Mouse (Mus musculus) stomach, adult 2 months (tissue): ENCODE results near the gene Wasl. TPM values are rescaled to one million over a fixed set of nuclear protein-coding genes. Genes with fewer than 3 reads are reported as not detected.

Experiments
- polyA plus RNA-seq: library from polyadenylated mRNA; depleted of rRNA; stranded (reverse); fragments of >200 nt; gene quantifications from 2 replicates; pipeline ENCODE4 v1.2.3, GENCODE M21; 2012; rRNA removed

Gene Wasl
- polyA plus RNA-seq = 65.9 and 107 TPM in 2 replicates

DNA sequence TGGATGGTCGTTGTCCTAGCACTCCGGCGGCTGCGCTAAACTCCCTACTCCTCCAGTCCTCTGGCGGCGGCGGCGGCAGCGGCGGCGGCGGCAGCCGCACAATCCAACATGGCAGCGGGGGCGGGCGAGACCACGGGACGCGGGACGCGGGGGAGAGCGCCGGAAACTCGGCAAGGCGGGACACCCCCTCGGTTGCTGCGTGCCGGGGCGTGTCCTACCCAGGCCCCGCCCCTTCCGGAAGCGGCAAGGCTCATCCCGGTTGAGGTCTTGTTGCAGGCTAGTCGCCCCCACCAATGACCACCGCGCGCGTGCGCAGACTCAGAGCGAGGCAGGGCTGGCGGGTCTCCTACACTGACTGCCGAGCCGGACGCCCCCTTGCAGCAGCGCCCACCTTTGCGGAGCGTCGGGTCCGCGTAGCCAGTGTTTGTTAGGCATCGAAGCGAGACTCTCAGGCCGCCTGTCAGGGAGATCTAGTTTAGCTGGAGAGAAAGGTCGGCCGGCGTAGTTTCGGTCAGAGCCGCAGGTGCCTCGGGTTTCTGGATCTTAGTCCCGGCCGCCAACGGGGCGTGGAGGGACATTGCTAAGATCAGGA lies at the start of gene Wasl:
Gene Wasl (minus strand): TSS at position 143 of the 592 bp plus-strand sequence.

DNA sequence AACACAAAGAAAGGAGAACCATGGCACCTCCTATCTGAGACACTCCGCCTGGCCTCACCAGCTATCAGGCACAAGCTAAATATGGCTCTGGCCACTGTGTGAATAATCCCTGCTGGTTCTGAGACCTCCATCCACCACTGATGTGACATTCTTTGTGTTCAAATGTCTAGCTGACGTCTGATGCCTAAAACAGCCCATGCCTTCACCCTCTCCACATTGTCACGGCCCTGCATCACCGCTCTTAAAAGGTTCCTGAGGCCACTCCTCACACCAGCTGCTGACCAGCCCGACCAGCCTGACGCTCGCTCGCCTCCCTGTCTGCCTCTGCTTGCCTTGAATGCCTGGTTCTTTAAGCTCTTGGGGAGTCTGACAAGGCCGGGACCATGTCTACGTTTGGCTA lies 67.3 kb downstream of the Wasl start, which contains the start of gene Lmod2:
Gene Lmod2 (plus strand): TSS at position 263 of the 400 bp plus-strand sequence.

Other genes with a start within 250 kb of the Wasl start
- not detected in 2 replicates for gene Iqub, start 149.9 kb downstream of the Wasl start, polyA plus RNA-seq
- 0.31 and 0.33 TPM in 2 replicates for gene Ndufa5, start 137.0 kb downstream of the Wasl start, polyA plus RNA-seq
- gene Asb15, start 136.9 kb downstream of the Wasl start, polyA plus RNA-seq = 0.02 and 0.05 TPM in 2 replicates
- gene Lmod2, start 67.2 kb downstream of the Wasl start, polyA plus RNA-seq = 0.26 and 0.91 TPM in 2 replicates
- not detected in 2 replicates for gene Hyal6, start 68.2 kb upstream of the Wasl start, polyA plus RNA-seq
- gene Hyal4, start 83.3 kb upstream of the Wasl start, polyA plus RNA-seq = 0.02 TPM in 1 of 2 replicates, not detected in the other
- gene Spam1, start 126.2 kb upstream of the Wasl start, polyA plus RNA-seq = not detected in 2 replicates
- not detected in 2 replicates for gene Hyal5, start 193.0 kb upstream of the Wasl start, polyA plus RNA-seq